Mouse (Mus musculus) E14TG2a.4 (cell line): Measurements from ENCODE around the gene Dpp4.

Experiments used
- CTCF ChIP-seq: conservative IDR thresholded peaks from 2 replicates; pipeline ENCODE4 v1.5.1; 2014; ENCODE audit warnings: low read length
- NANOG ChIP-seq: IDR thresholded peaks from 2 replicates; pipeline ENCODE4 v1.6.1; 2014; ENCODE audit warnings: borderline replicate concordance, low read length, mixed read lengths
- POU5F1 ChIP-seq: IDR thresholded peaks from 2 replicates; pipeline ENCODE4 v1.6.1; 2014; ENCODE audit warnings: low read length, borderline replicate concordance

- TF ChIP-seq CTCF: no peak
- TF ChIP-seq NANOG: no peak
- TF ChIP-seq POU5F1: no peak
Measured at GRCm38 (mm10) chr2:62460815-62461450, 48.9 kb upstream of the Dpp4 start.
